Mouse (Mus musculus) heart, embryonic 11.5 days (tissue): ENCODE measurements around the gene Hdac9. TPM values are rescaled to one million over a fixed set of nuclear protein-coding genes. Genes with fewer than 3 reads are reported as not detected.

Source experiments
- ATAC-seq: fragments of 200-750 bp; cut with Nextera tagmentation; replicated peaks from 2 replicates; pipeline ENCODE4 v1.8.0; 2017; ENCODE audit warnings: moderate library complexity; ENCODE audit not compliant: insufficient number of reproducible peaks, low FRiP score, low TSS enrichment
- H3K27ac ChIP-seq: fragments of 300-500 bp; sonication (generic); 2 replicates; pipeline ENCODE4 v1.5.1; 2014; ENCODE audit warnings: mild to moderate bottlenecking, low read depth, low read length
- H3K27me3 ChIP-seq: fragments of 300-500 bp; sonication (generic); 2 replicates; pipeline ENCODE4 v1.6.1; 2014; ENCODE audit warnings: mild to moderate bottlenecking, low read length, mixed read lengths; ENCODE audit not compliant: control insufficient read depth, insufficient read depth
- H3K36me3 ChIP-seq: fragments of 300-500 bp; sonication (generic); 2 replicates; pipeline ENCODE4 v1.6.1; 2014; ENCODE audit warnings: mild to moderate bottlenecking, low read length, moderate library complexity, mixed read lengths; ENCODE audit not compliant: control insufficient read depth, insufficient read depth
- H3K4me1 ChIP-seq: fragments of 300-500 bp; sonication (generic); 2 replicates; pipeline ENCODE4 v1.6.1; 2014; ENCODE audit warnings: low read length; ENCODE audit not compliant: control insufficient read depth, insufficient read depth
- H3K4me2 ChIP-seq: fragments of 300-500 bp; sonication (generic); 2 replicates; pipeline ENCODE4 v1.6.1; 2014; ENCODE audit warnings: mild to moderate bottlenecking, moderate library complexity
- H3K4me3 ChIP-seq: fragments of 300-500 bp; sonication (generic); 2 replicates; pipeline ENCODE4 v1.5.1; 2014; ENCODE audit warnings: low read depth, low read length
- H3K9ac ChIP-seq: fragments of 300-500 bp; sonication (generic); 2 replicates; pipeline ENCODE4 v1.6.1; 2014; ENCODE audit warnings: mild to moderate bottlenecking, low read depth, low read length, moderate library complexity
- H3K9me3 ChIP-seq: fragments of 300-500 bp; sonication (generic); replicated peaks from 2 replicates; pipeline ENCODE4 v1.6.1; 2016; ENCODE audit warnings: low read length; ENCODE audit not compliant: control insufficient read depth
- WGBS: fragments of 180-500 bp; shearing (Covaris S2); extraction: QIAGEN DNeasy Blood & Tissue Kit; methylation state at CpG from one replicate; pipeline ENCODE4 v1.1.7; 2014; ENCODE audit not compliant: insufficient replicate concordance; 5-methylcytosine and 5-hydroxymethylcytosine counted together
- polyA plus RNA-seq: library from polyadenylated mRNA; unstranded; fragments of >200 nt; fragmentation: Nextera tagmentation; extraction: Ambion mirVana; gene quantifications from 2 replicates; pipeline ENCODE4 v1.2.1, GENCODE M21; 2014

The Hdac9 gene
- polyA plus RNA-seq, 1 experiment from 2014 or later, result 29.3 TPM

- Histone ChIP-seq H3K36me3 (no peaks in the 10 kb centered on the region), H3K27me3 (no peaks in the 10 kb centered on the region), H3K27ac (no peak overlapping the region), H3K4me1 (no peaks in the 10 kb centered on the region), H3K9ac (no peak overlapping the region), H3K9me3 (no peaks in the 10 kb centered on the region), H3K4me2 (no peak overlapping the region), H3K4me3 (no peak overlapping the region)
- no peak for ATAC-seq
- 71% methylated on average over 3 of the region's 3 CpGs for WGBS
These were observed 88.2 kb downstream of the Hdac9 start for GRCm38 (mm10) chr12:34828684-34829083.

GRCm38 (mm10) chr12:34826931-34827330 is 90.0 kb downstream of the Hdac9 start:
- ATAC-seq, result no peak
- 75% methylated on average over 4 of the region's 4 CpGs for WGBS
- H3K4me2 ChIP-seq, result no peak overlapping the region
- no peaks in the 10 kb centered on the region for H3K36me3 ChIP-seq
- no peaks in the 10 kb centered on the region for H3K4me1 ChIP-seq
- no peaks in the 10 kb centered on the region for H3K27me3 ChIP-seq
- no peak overlapping the region for H3K4me3 ChIP-seq
- no peak overlapping the region for H3K9ac ChIP-seq
- no peaks in the 10 kb centered on the region for H3K9me3 ChIP-seq
- no peak overlapping the region for H3K27ac ChIP-seq

- H3K4me3 ChIP-seq, result no peak overlapping the region
- 54% methylated on average over 6 of the region's 6 CpGs for WGBS
- H3K27me3 ChIP-seq, result no peaks in the 10 kb centered on the region
- H3K36me3 ChIP-seq, result no peaks in the 10 kb centered on the region
- H3K27ac ChIP-seq, result no peak overlapping the region
- no peak overlapping the region for H3K9ac ChIP-seq
- ATAC-seq, result no peak
- no peak overlapping the region for H3K4me2 ChIP-seq
- H3K4me1 ChIP-seq, result no peaks in the 10 kb centered on the region
- no peaks in the 10 kb centered on the region for H3K9me3 ChIP-seq
These were observed 96.7 kb downstream of the Hdac9 start for GRCm38 (mm10) chr12:34820229-34820628.

GRCm38 (mm10) chr12:34811673-34812613 is 105.0 kb downstream of the Hdac9 start:
- Histone ChIP-seq H3K9ac (no peak overlapping the region), H3K27me3 (no peaks in the 10 kb centered on the region), H3K27ac (no peak overlapping the region), H3K4me2 (no peak overlapping the region), H3K9me3 (no peaks in the 10 kb centered on the region), H3K36me3 (no peaks in the 10 kb centered on the region), H3K4me1 (no peaks in the 10 kb centered on the region), H3K4me3 (no peak overlapping the region)
- 63% methylated on average over 10 of the region's 10 CpGs for WGBS
- no peak for ATAC-seq

GRCm38 (mm10) chr12:34810221-34810620 is 106.7 kb downstream of the Hdac9 start:
- no peak overlapping the region for H3K4me3 ChIP-seq
- no peaks in the 10 kb centered on the region for H3K4me1 ChIP-seq
- no peaks in the 10 kb centered on the region for H3K36me3 ChIP-seq
- ATAC-seq, result no peak
- H3K9me3 ChIP-seq, result no peaks in the 10 kb centered on the region
- H3K9ac ChIP-seq, result no peak overlapping the region
- no peaks in the 10 kb centered on the region for H3K27me3 ChIP-seq
- H3K4me2 ChIP-seq, result no peak overlapping the region
- no peak overlapping the region for H3K27ac ChIP-seq
- 79% methylated on average over 2 of the region's 2 CpGs for WGBS

GRCm38 (mm10) chr12:34808180-34808579 is 108.7 kb downstream of the Hdac9 start:
- Histone ChIP-seq H3K4me1 (no peaks in the 10 kb centered on the region), H3K9ac (no peak overlapping the region), H3K9me3 (no peaks in the 10 kb centered on the region)

GRCm38 (mm10) chr12:34806528-34806927 is 110.4 kb downstream of the Hdac9 start:
- ATAC-seq, result no peak
- Histone ChIP-seq H3K4me3 (no peak overlapping the region), H3K36me3 (no peaks in the 10 kb centered on the region), H3K9ac (no peak overlapping the region), H3K27ac (no peak overlapping the region), H3K27me3 (no peaks in the 10 kb centered on the region), H3K9me3 (no peaks in the 10 kb centered on the region), H3K4me1 (no peaks in the 10 kb centered on the region), H3K4me2 (no peak overlapping the region)

More at GRCm38 (mm10) chr12:34808180-34808579, 108.7 kb downstream of the Hdac9 start:
- Histone ChIP-seq H3K36me3 (no peaks in the 10 kb centered on the region), H3K27ac (no peak overlapping the region), H3K4me2 (no peak overlapping the region), H3K4me3 (no peak overlapping the region), H3K27me3 (no peaks in the 10 kb centered on the region)
- WGBS, result 75% methylated on average over 1 of the region's 1 CpGs
- ATAC-seq, result no peak

- no peaks in the 10 kb centered on the region for H3K27me3 ChIP-seq
- H3K27ac ChIP-seq, result no peak overlapping the region
- no peaks in the 10 kb centered on the region for H3K36me3 ChIP-seq
- no peaks in the 10 kb centered on the region for H3K9me3 ChIP-seq
- H3K4me2 ChIP-seq, result no peak overlapping the region
- 65% methylated on average over 2 of the region's 2 CpGs for WGBS
- no peak for ATAC-seq
- H3K4me1 ChIP-seq, result no peaks in the 10 kb centered on the region
- H3K4me3 ChIP-seq, result no peak overlapping the region
- no peak overlapping the region for H3K9ac ChIP-seq
These were observed 113.2 kb downstream of the Hdac9 start for GRCm38 (mm10) chr12:34803721-34804120.

- 62% methylated on average over 4 of the region's 4 CpGs for WGBS
- H3K9ac ChIP-seq, result no peak overlapping the region
- no peaks in the 10 kb centered on the region for H3K4me1 ChIP-seq
- H3K4me2 ChIP-seq, result no peak overlapping the region
- H3K27me3 ChIP-seq, result no peaks in the 10 kb centered on the region
- H3K4me3 ChIP-seq, result no peak overlapping the region
- H3K27ac ChIP-seq, result no peak overlapping the region
- no peak for ATAC-seq
- H3K9me3 ChIP-seq, result no peaks in the 10 kb centered on the region
- H3K36me3 ChIP-seq, result no peaks in the 10 kb centered on the region
These were observed 114.6 kb downstream of the Hdac9 start for GRCm38 (mm10) chr12:34802308-34802707.
